13 mouse cellular contexts compared by ENCODE assay signal in genomic region chr12:16021202-16021821, GRCm38 (mm10).
A peak's percentile ranks its signal among the peaks of the same experiment; 100 is the strongest.
DNase-seq lines count a peak whose midpoint lies in the region; ATAC-seq and TF ChIP-seq lines count a peak whose summit lies in the region.
"Had no signal": no experiment of that assay in that cellular context is flagged by ENCODE, and none has a peak within 500 bp of the region (broad histone marks: within the 10 kb centered on the region; RNA-seq: fewer than 3 reads in every experiment).

No protein-coding gene starts in this region.

- peak overlapping the region; percentile 44; the same call in 1 of the 2 replicates for H3K27ac ChIP-seq in heart, embryonic 15.5 days
- H3K27ac ChIP-seq in liver, postnatal 0 days (ENCODE audit: low read depth): no peak overlapping the region
- H3K27ac ChIP-seq: kidney, embryonic 15.5 days had no signal

- H3K9me3 ChIP-seq in heart, embryonic 15.5 days (replicated peaks): no peaks in the 10 kb centered on the region
- no peaks in the 10 kb centered on the region for H3K9me3 ChIP-seq in liver, postnatal 0 days (ENCODE audit: low read length)
- H3K9me3 ChIP-seq: kidney, embryonic 15.5 days had no signal

- peak; percentile 37; the same call in 1 of the 2 replicates for ATAC-seq in heart, embryonic 15.5 days (replicated peaks; ENCODE audit: insufficient number of reproducible peaks, insufficient read depth, low FRiP score, low read depth)
- ATAC-seq in liver, postnatal 0 days: peak; percentile 64; the same call in 1 of the 2 replicates

- TF ChIP-seq CTCF in liver, postnatal 0 days (IDR thresholded peaks at IDR 0.05; ENCODE audit: low read depth): no peak

- no peaks in the 10 kb centered on the region for H3K36me3 ChIP-seq in heart, embryonic 15.5 days
- H3K36me3 ChIP-seq in liver, postnatal 0 days (replicated peaks; ENCODE audit: insufficient read depth, low read length): no peaks in the 10 kb centered on the region
- H3K36me3 ChIP-seq: kidney, embryonic 15.5 days had no signal

- H3K4me2 ChIP-seq in heart, embryonic 15.5 days: no peak overlapping the region
- no peak overlapping the region for H3K4me2 ChIP-seq in liver, postnatal 0 days (ENCODE audit: low read depth, low read length)
- H3K4me2 ChIP-seq: kidney, embryonic 15.5 days had no signal

- no peak overlapping the region for H3K9ac ChIP-seq in heart, embryonic 15.5 days
- no peak overlapping the region for H3K9ac ChIP-seq in liver, postnatal 0 days (replicated peaks)
- H3K9ac ChIP-seq: kidney, embryonic 15.5 days had no signal

- H3K4me3 ChIP-seq in heart, embryonic 15.5 days: no peak overlapping the region
- H3K4me3 ChIP-seq in liver, postnatal 0 days (ENCODE audit: low read depth, low read length): no peak overlapping the region
- H3K4me3 ChIP-seq: kidney, embryonic 15.5 days had no signal

- TF ChIP-seq EP300 in liver, postnatal 0 days (IDR thresholded peaks at IDR 0.05; ENCODE audit: low read depth): peak; percentile 26; the same call in 1 of the 2 replicates

- peak; percentile 30 for DNase-seq in kidney, adult 11 months
- no peak for DNase-seq in kidney, postnatal 36 days
- peak; percentile 51 for DNase-seq in NIH3T3 (ENCODE audit: low read depth)
- DNase-seq in liver, postnatal 0 days: no peak
- DNase-seq in frontal cortex, postnatal 36 days (ENCODE audit: low spot score in 2 of 2): no peak
- no peak for DNase-seq in cerebellum, postnatal 10 days
- DNase-seq in urinary bladder, postnatal 25 days (ENCODE audit: low spot score): no peak
- DNase-seq: adrenal gland, adult 2 months; cerebellum, adult 18-20 months; layer of hippocampus, postnatal 36 days; thymus, adult 2 months had no signal

- H3K27me3 ChIP-seq in heart, embryonic 15.5 days: no peaks in the 10 kb centered on the region
- H3K27me3 ChIP-seq in liver, postnatal 0 days (ENCODE audit: insufficient read depth, low read length): no peaks in the 10 kb centered on the region
- H3K27me3 ChIP-seq: kidney, embryonic 15.5 days had no signal

- peaks cover 15% of the 10 kb centered on the region for H3K4me1 ChIP-seq in heart, embryonic 15.5 days (replicated peaks)
- no peaks in the 10 kb centered on the region for H3K4me1 ChIP-seq in liver, postnatal 0 days (ENCODE audit: insufficient read depth)
- H3K4me1 ChIP-seq: kidney, embryonic 15.5 days had no signal

- 16% methylated on average over 1 of the region's 1 CpGs for WGBS in heart, embryonic 15.5 days
- 28% methylated on average over 1 of the region's 1 CpGs for WGBS in liver, postnatal 0 days (ENCODE audit: insufficient replicate concordance)

Comparison
In these comparisons a context has a peak if more than half of its experiments do, and no peak if none do; other contexts are left out.
1. DNase-seq: peak in kidney, adult 11 months (single experiment) and NIH3T3 (single experiment); none in kidney, postnatal 36 days (0 of 2), liver, postnatal 0 days (single experiment), frontal cortex, postnatal 36 days (0 of 2), cerebellum, postnatal 10 days (0 of 2) and urinary bladder, postnatal 25 days (single experiment).